Mouse (Mus musculus) C2C12 (cell line): ENCODE measurements around the gene Cpa5.

ENCODE experiments used
- CTCF ChIP-seq: IDR thresholded peaks from one replicate; pipeline ENCODE4 v1.5.1; 2011; ENCODE audit not compliant: control insufficient read depth, insufficient read depth, insufficient read length
- FOSL1 ChIP-seq: IDR thresholded peaks from one replicate; pipeline ENCODE4 v1.8.0; 2011; ENCODE audit warnings: mild to moderate bottlenecking, low read length; ENCODE audit not compliant: poor library complexity, insufficient read depth, severe bottlenecking
- MAX ChIP-seq: IDR thresholded peaks from one replicate; pipeline ENCODE4 v1.6.1; 2011; ENCODE audit warnings: mild to moderate bottlenecking, control low read depth
- USF1 ChIP-seq: IDR thresholded peaks from one replicate; pipeline ENCODE4 v1.6.1; 2011; ENCODE audit warnings: low read depth, mild to moderate bottlenecking, control low read depth, moderate library complexity

DNA sequence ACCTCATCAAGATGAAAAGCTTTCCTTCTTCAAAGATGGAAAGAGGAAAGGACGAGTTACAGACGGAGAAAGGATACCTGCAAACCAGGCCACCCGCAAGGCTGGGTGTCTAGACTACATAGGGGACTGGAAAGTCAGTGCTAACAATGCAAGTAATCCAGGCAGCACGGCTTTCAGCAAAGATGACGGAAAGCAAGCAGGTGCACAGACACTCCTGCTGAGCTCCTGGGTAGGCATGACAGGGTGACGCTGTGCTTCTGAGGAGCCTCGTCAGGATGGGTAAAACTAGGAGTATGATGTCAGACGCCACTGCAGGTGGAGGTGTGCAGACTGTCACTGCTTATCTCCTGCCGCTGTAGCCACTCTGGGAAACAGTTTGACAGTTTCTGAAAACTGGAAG lies 66.8 kb downstream of the Cpa5 start:
- TF ChIP-seq CTCF (no peak), MAX (no peak), FOSL1 (no peak), USF1 (no peak)
